ENCODE assay signal across 24 mouse cellular contexts in genomic region chr5:114490241-114490640, GRCm38 (mm10). TPM values are rescaled to one million over a fixed set of nuclear protein-coding genes. Genes with fewer than 3 reads are reported as not detected.
A peak's percentile ranks its signal among the peaks of the same experiment; 100 is the strongest.
DNase-seq lines count a peak whose midpoint lies in the region; ATAC-seq and TF ChIP-seq lines count a peak whose summit lies in the region.
"Had no signal": no experiment of that assay in that cellular context is flagged by ENCODE, and none has a peak within 500 bp of the region (broad histone marks: within the 10 kb centered on the region; RNA-seq: fewer than 3 reads in every experiment).

No protein-coding gene starts in this region.

- H3K36me3 ChIP-seq in midbrain, embryonic 11.5 days (ENCODE audit: control insufficient read depth, insufficient read depth, low read length), result no peaks in the 10 kb centered on the region
- H3K36me3 ChIP-seq in midbrain, embryonic 14.5 days (ENCODE audit: control insufficient read depth, insufficient read depth, low read length), result no peaks in the 10 kb centered on the region
- no peaks in the 10 kb centered on the region for H3K36me3 ChIP-seq in ES-E14 (ENCODE audit: control insufficient read depth, insufficient read depth, low read length, poor library complexity, severe bottlenecking)
- H3K36me3 ChIP-seq: embryonic facial prominence, embryonic 13.5 days; embryonic facial prominence, embryonic 15.5 days; forebrain, embryonic 10.5 days; forebrain, embryonic 12.5 days had no signal

- H3K4me3 ChIP-seq in midbrain, embryonic 11.5 days (ENCODE audit: low read depth, low read length), result no peak overlapping the region
- H3K4me3 ChIP-seq in midbrain, embryonic 14.5 days (replicated peaks; ENCODE audit: low read depth, low read length), result no peak overlapping the region
- no peak overlapping the region for H3K4me3 ChIP-seq in ES-E14 (ENCODE audit: insufficient read depth in 1 of 2, low read depth in 1 of 2, low read length in 2 of 2, poor library complexity in 1 of 2, severe bottlenecking in 1 of 2)
- no peak overlapping the region for H3K4me3 ChIP-seq in gastrocnemius, adult 2 months
- H3K4me3 ChIP-seq: embryonic facial prominence, embryonic 13.5 days; embryonic facial prominence, embryonic 15.5 days; erythroblast, embryonic 14.5 days; forebrain, embryonic 10.5 days; forebrain, embryonic 12.5 days had no signal

- in situ Hi-C loops in ES-E14 (cut with MboI; ENCODE audit: low sequenced_read_pairs in 2 of 2, unreplicated experiment in 2 of 2), result no loop called here

- TF ChIP-seq CTCF in gastrocnemius, adult 2 months (IDR thresholded peaks at IDR 0.05), result no peak

- H3K9me3 ChIP-seq in midbrain, embryonic 11.5 days (ENCODE audit: control insufficient read depth, low read length), result no peaks in the 10 kb centered on the region
- H3K9me3 ChIP-seq in midbrain, embryonic 14.5 days (ENCODE audit: control insufficient read depth, low read length), result no peaks in the 10 kb centered on the region
- H3K9me3 ChIP-seq in ES-E14 (ENCODE audit: control insufficient read depth, insufficient read depth, low read depth, low read length), result no peaks in the 10 kb centered on the region
- H3K9me3 ChIP-seq: embryonic facial prominence, embryonic 13.5 days; embryonic facial prominence, embryonic 15.5 days; forebrain, embryonic 10.5 days; forebrain, embryonic 12.5 days had no signal

- no peak for ATAC-seq in midbrain, embryonic 11.5 days (ENCODE audit: low FRiP score)
- no peak for ATAC-seq in midbrain, embryonic 14.5 days (ENCODE audit: low FRiP score, low TSS enrichment)
- ATAC-seq in frontal cortex, adult (ENCODE audit: low TSS enrichment), result no peak
- ATAC-seq: forebrain, embryonic 14.5 days; forebrain, postnatal 0 days had no signal

- intact Hi-C loops in gastrocnemius, adult 2 months (cut with DNase I), result no loop called here

- H3K9ac ChIP-seq in midbrain, embryonic 11.5 days (ENCODE audit: low read length), result no peak overlapping the region
- H3K9ac ChIP-seq in midbrain, embryonic 14.5 days (replicated peaks; ENCODE audit: low read length), result no peak overlapping the region
- no peak overlapping the region for H3K9ac ChIP-seq in ES-E14 (ENCODE audit: insufficient read depth, low read depth, low read length, poor library complexity, severe bottlenecking)
- H3K9ac ChIP-seq: embryonic facial prominence, embryonic 13.5 days; embryonic facial prominence, embryonic 15.5 days; forebrain, embryonic 12.5 days; forebrain, postnatal 0 days had no signal

- no peak overlapping the region for H3K27ac ChIP-seq in midbrain, embryonic 11.5 days (ENCODE audit: low read depth, low read length)
- no peak overlapping the region for H3K27ac ChIP-seq in midbrain, embryonic 14.5 days (replicated peaks; ENCODE audit: low read depth, low read length)
- no peak overlapping the region for H3K27ac ChIP-seq in ES-E14 (ENCODE audit: insufficient read depth, low read depth, low read length, poor library complexity, severe bottlenecking)
- no peak overlapping the region for H3K27ac ChIP-seq in gastrocnemius, adult 2 months
- H3K27ac ChIP-seq: embryonic facial prominence, embryonic 13.5 days; embryonic facial prominence, embryonic 15.5 days; forebrain, embryonic 10.5 days; forebrain, embryonic 12.5 days had no signal

- no peak overlapping the region for H3K4me2 ChIP-seq in midbrain, embryonic 11.5 days
- no peak overlapping the region for H3K4me2 ChIP-seq in midbrain, embryonic 14.5 days (ENCODE audit: low read length)
- H3K4me2 ChIP-seq: embryonic facial prominence, embryonic 13.5 days; embryonic facial prominence, embryonic 15.5 days; forebrain, embryonic 12.5 days had no signal

- peak; percentile 41 for DNase-seq in midbrain, embryonic 11.5 days (ENCODE audit: low spot score, missing footprints)
- DNase-seq in midbrain, embryonic 14.5 days, result no peak
- DNase-seq in ES-CJ7 (ENCODE audit: low read depth, low spot score) (peak; percentile 52), ES-E14 (ENCODE audit: low read depth, low spot score) (peak; percentile 27), ZHBTc4 (ENCODE audit: low read depth, low spot score) (peak; percentile 67), liver (no peak)
- no peak for DNase-seq in gastrocnemius, adult 2 months
- DNase-seq: adrenal gland, adult 2 months; adrenal gland, postnatal 10 days; adrenal gland, postnatal 25 days; cerebellum, adult 11 months; cerebellum, adult 18-20 months; cerebellum, adult 8-10 months; cerebellum, postnatal 14 days; cerebellum, postnatal 36 days; embryo, embryonic 11 days; forebrain, postnatal 0 days had no signal

- no peaks in the 10 kb centered on the region for H3K27me3 ChIP-seq in midbrain, embryonic 11.5 days (ENCODE audit: control insufficient read depth, insufficient read depth, low read length)
- no peaks in the 10 kb centered on the region for H3K27me3 ChIP-seq in midbrain, embryonic 14.5 days (ENCODE audit: control insufficient read depth, insufficient read depth, low read length)
- H3K27me3 ChIP-seq: embryonic facial prominence, embryonic 13.5 days; embryonic facial prominence, embryonic 15.5 days; forebrain, embryonic 12.5 days had no signal

- no peaks in the 10 kb centered on the region for H3K4me1 ChIP-seq in midbrain, embryonic 11.5 days (ENCODE audit: control insufficient read depth, insufficient read depth, low read length)
- no peaks in the 10 kb centered on the region for H3K4me1 ChIP-seq in midbrain, embryonic 14.5 days (ENCODE audit: control insufficient read depth, insufficient read depth, low read length)
- H3K4me1 ChIP-seq in ES-E14 (ENCODE audit: control insufficient read depth in 2 of 2, insufficient read depth in 2 of 2, low read length in 2 of 2, poor library complexity in 1 of 2), result peaks cover 0 to 2% of the 10 kb centered on the region in 2 experiments; a peak in 1 of 4 replicates
- H3K4me1 ChIP-seq: embryonic facial prominence, embryonic 13.5 days; embryonic facial prominence, embryonic 15.5 days; forebrain, embryonic 10.5 days; forebrain, embryonic 12.5 days had no signal

- WGBS in midbrain, embryonic 11.5 days, result 92% methylated on average over 8 of the region's 8 CpGs
- WGBS in midbrain, embryonic 14.5 days, result 95% methylated on average over 8 of the region's 8 CpGs

TF ChIP-seq in ES-E14, 5 proteins besides CTCF, POLR2A, EP300 and RAD21:
- TF ChIP-seq HCFC1 (IDR thresholded peaks at IDR 0.05; ENCODE audit: borderline replicate concordance, insufficient read depth, low read length) (no peak), CHD2 (IDR thresholded peaks at IDR 0.05; ENCODE audit: low read depth, low read length) (peak; percentile 43; the same call in 1 of the 2 replicates)

RNA-seq across cellular contexts. Expression of gene Mvk, which starts 46.2 kb away (rescaled TPM):
- 62.5 and 63.3 TPM in 2 replicates for polyA plus RNA-seq in midbrain, embryonic 11.5 days (2014; fragmentation: Nextera tagmentation; extraction: Ambion mirVana)
- polyA plus RNA-seq in midbrain, embryonic 14.5 days (2014; fragmentation: Nextera tagmentation; extraction: Ambion mirVana), result 58.7 and 72.0 TPM in 2 replicates
- total RNA-seq in ES-E14 (2012; rRNA removed), result 32.5 and 35.8 TPM in 2 replicates
- total RNA-seq in gastrocnemius, adult 2 months (2021), result 10 to 100 TPM in 1 of 2 experiments, 1 to 10 TPM in 1; 9.6 to 10.3 TPM

RNA-seq across cellular contexts. Expression of gene Mmab, which starts 46.4 kb away (rescaled TPM):
- polyA plus RNA-seq in midbrain, embryonic 11.5 days (2014; fragmentation: Nextera tagmentation; extraction: Ambion mirVana), result 22.3 and 23.7 TPM in 2 replicates
- 18.2 and 26.3 TPM in 2 replicates for polyA plus RNA-seq in midbrain, embryonic 14.5 days (2014; fragmentation: Nextera tagmentation; extraction: Ambion mirVana)
- 11.0 and 16.3 TPM in 2 replicates for total RNA-seq in ES-E14 (2012; rRNA removed)
- total RNA-seq in gastrocnemius, adult 2 months (2021), result 10 to 100 TPM; 17.3 to 19.0 TPM

Comparison
In these comparisons a context has a peak if more than half of its experiments do, and no peak if none do; other contexts are left out.
1. DNase-seq: peak in midbrain, embryonic 11.5 days (single experiment), ES-CJ7 (single experiment), ES-E14 (single experiment) and ZHBTc4 (single experiment); none in midbrain, embryonic 14.5 days (single experiment), liver (single experiment) and gastrocnemius, adult 2 months (single experiment).